Mouse (Mus musculus) C2C12 (cell line): Measurements from ENCODE around the gene Morc2a. TPM values are rescaled to one million over a fixed set of nuclear protein-coding genes. Genes with fewer than 3 reads are reported as not detected.

ENCODE experiments used
- H3K27me3 ChIP-seq: one replicate; pipeline ENCODE4 v1.6.1; 2011; ENCODE audit not compliant: control insufficient read depth, insufficient read depth, insufficient read length
- H3K36me3 ChIP-seq: one replicate; pipeline ENCODE4 v1.6.1; 2011; ENCODE audit not compliant: control insufficient read depth, insufficient read depth
- H3K4me3 ChIP-seq: one replicate; pipeline ENCODE4 v1.5.1; 2011; ENCODE audit warnings: mild to moderate bottlenecking, control low read depth; ENCODE audit not compliant: poor library complexity, insufficient read depth, severe bottlenecking
- H3K79me2 ChIP-seq: one replicate; pipeline ENCODE4 v1.6.1; 2011; ENCODE audit not compliant: control insufficient read depth, insufficient read depth
- H3K79me3 ChIP-seq: one replicate; pipeline ENCODE4 v1.6.1; 2011; ENCODE audit warnings: low read depth, control low read depth
- H3ac ChIP-seq: one replicate; pipeline ENCODE3; 2011; ENCODE audit warnings: low read depth; ENCODE audit not compliant: control insufficient read depth, insufficient read length
- CEBPB ChIP-seq: IDR thresholded peaks from one replicate; pipeline ENCODE4 v1.6.1; 2011; ENCODE audit warnings: low read depth, mild to moderate bottlenecking, control low read depth, moderate library complexity
- CTCF ChIP-seq: IDR thresholded peaks from one replicate; pipeline ENCODE4 v1.5.1; 2011; ENCODE audit not compliant: control insufficient read depth, insufficient read depth, insufficient read length
- FOSL1 ChIP-seq: IDR thresholded peaks from one replicate; pipeline ENCODE4 v1.8.0; 2011; ENCODE audit warnings: mild to moderate bottlenecking, low read length; ENCODE audit not compliant: poor library complexity, insufficient read depth, severe bottlenecking
- MAX ChIP-seq: IDR thresholded peaks from one replicate; pipeline ENCODE4 v1.6.1; 2011; ENCODE audit warnings: mild to moderate bottlenecking, control low read depth
- MYOD1 ChIP-seq: IDR thresholded peaks from one replicate; pipeline ENCODE4 v1.6.1; 2011; ENCODE audit warnings: low read depth; ENCODE audit not compliant: control insufficient read depth, insufficient read length
- MYOG ChIP-seq: IDR thresholded peaks from one replicate; pipeline ENCODE4 v1.6.1; 2011; ENCODE audit not compliant: control insufficient read depth, insufficient read length; ENCODE audit errors: extremely low read depth
- USF1 ChIP-seq: IDR thresholded peaks from one replicate; pipeline ENCODE4 v1.6.1; 2011; ENCODE audit warnings: low read depth, mild to moderate bottlenecking, control low read depth, moderate library complexity
- polyA plus RNA-seq: library from polyadenylated mRNA; unstranded; fragments of >200 nt; fragmentation: generic; extraction: Trizol; gene quantifications from one replicate; pipeline ENCODE4 v1.2.1, GENCODE M21; 2012; ENCODE audit warnings: missing spikeins

The Morc2a gene
- polyA plus RNA-seq, 1 experiment: 21.7 TPM

- H3K79me3 ChIP-seq: no peaks in the 10 kb centered on the region
- TF ChIP-seq CTCF: no peak
Observed at GRCm38 (mm10) chr11:3733933-3734636, 85.1 kb downstream of the Morc2a start.

GRCm38 (mm10) chr11:3735715-3736114, 86.7 kb downstream of the Morc2a start:
- no peak overlapping the region for H3ac ChIP-seq
- TF ChIP-seq MAX (no peak), CEBPB (no peak), FOSL1 (no peak), CTCF (no peak), USF1 (no peak), MYOG (no peak), MYOD1 (no peak)
- no peaks in the 10 kb centered on the region for H3K79me2 ChIP-seq
- H3K79me3 ChIP-seq: no peaks in the 10 kb centered on the region
- no peak overlapping the region for H3K4me3 ChIP-seq
- H3K27me3 ChIP-seq: no peaks in the 10 kb centered on the region
- H3K36me3 ChIP-seq: no peaks in the 10 kb centered on the region

More at GRCm38 (mm10) chr11:3733933-3734636, 85.1 kb downstream of the Morc2a start:
- no peaks in the 10 kb centered on the region for H3K36me3 ChIP-seq
- H3K27me3 ChIP-seq: no peaks in the 10 kb centered on the region
- no peak overlapping the region for H3ac ChIP-seq
- H3K4me3 ChIP-seq: no peak overlapping the region
- H3K79me2 ChIP-seq: no peaks in the 10 kb centered on the region

GRCm38 (mm10) chr11:3738778-3739177, 89.8 kb downstream of the Morc2a start:
- no peaks in the 10 kb centered on the region for H3K27me3 ChIP-seq
- no peak overlapping the region for H3ac ChIP-seq
- no peaks in the 10 kb centered on the region for H3K79me3 ChIP-seq
- H3K36me3 ChIP-seq: no peaks in the 10 kb centered on the region
- H3K79me2 ChIP-seq: no peaks in the 10 kb centered on the region
- no peak overlapping the region for H3K4me3 ChIP-seq
- peak; percentile 68 for TF ChIP-seq FOSL1
- TF ChIP-seq CEBPB: peak; percentile 65
- TF ChIP-seq MYOD1: peak; percentile 11
- TF ChIP-seq USF1: peak; percentile 94
- TF ChIP-seq CTCF: no peak
- TF ChIP-seq MAX: peak; percentile 23
- no peak for TF ChIP-seq MYOG

Other genes starting within 250 kb of the Morc2a start
- gene Limk2, start 240.0 kb upstream of the Morc2a start, polyA plus RNA-seq: 21.6 TPM
- 18.9 TPM for gene Rnf185, start 196.8 kb upstream of the Morc2a start, polyA plus RNA-seq
- gene Pla2g3, start 160.9 kb upstream of the Morc2a start, polyA plus RNA-seq: 0.21 TPM
- gene Inpp5j, start 144.4 kb upstream of the Morc2a start, polyA plus RNA-seq: 0.09 TPM
- 77.0 TPM for gene Selenom, start 134.5 kb upstream of the Morc2a start, polyA plus RNA-seq
- gene Smtn, start 108.6 kb upstream of the Morc2a start, polyA plus RNA-seq: 45.9 TPM
- 2.1 TPM for gene Osbp2, start 214.7 kb downstream of the Morc2a start, polyA plus RNA-seq
- 0.89 TPM for gene 4921536K21Rik, start 245.9 kb downstream of the Morc2a start, polyA plus RNA-seq
- gene Dusp18, start 246.0 kb downstream of the Morc2a start, polyA plus RNA-seq: 9.9 TPM